In the genomic region with DNA sequence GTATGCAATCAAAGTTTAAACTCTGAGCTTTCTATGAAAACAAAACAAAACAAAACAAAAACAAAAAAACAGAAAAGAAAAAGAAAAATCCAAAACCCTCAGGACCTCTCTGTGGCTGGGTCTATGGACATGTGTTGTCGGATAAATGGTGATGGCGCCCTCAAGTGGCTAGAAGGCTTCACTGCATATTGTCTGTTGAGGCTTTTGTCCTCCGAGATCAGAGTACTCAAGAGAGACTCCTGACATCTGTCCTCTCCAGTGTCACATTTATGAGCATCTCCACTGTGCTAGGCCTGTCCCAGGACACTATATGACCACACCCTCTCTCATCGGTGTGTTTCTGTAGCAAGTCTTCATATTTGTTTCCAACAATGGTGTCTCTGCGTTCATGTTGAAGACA, we compare ENCODE assay signal across 8 mouse cellular contexts.
DNase-seq lines count a peak whose midpoint lies in the region; ATAC-seq lines count a peak whose summit lies in the region.

No protein-coding gene starts in this region.

- ATAC-seq in frontal cortex, adult (ENCODE audit: low TSS enrichment), result peak; percentile 90
- no peak for ATAC-seq in monocyte, adult 5-6 weeks (replicated peaks; ENCODE audit: insufficient number of reproducible peaks, low FRiP score, low TSS enrichment, poor library complexity, severe bottlenecking)

- DNase-seq in WW6 (ENCODE audit: low read depth, low spot score), result peak; percentile 33
- peak; percentile 79 for DNase-seq in cerebellum, adult 9-10 months
- peak; percentile 66 for DNase-seq in hindlimb bud, embryonic 11.5 days (ENCODE audit: extremely low spot score, low read depth, low spot score)
- peak; percentile 68 for DNase-seq in left cerebral cortex, adult 11 months (ENCODE audit: low spot score)
- peak; percentile 88 for DNase-seq in mesoderm, embryonic 11.5 days (ENCODE audit: low read depth, low spot score)
- peak; percentile 64 for DNase-seq in skeletal muscle tissue, adult 2 months (ENCODE audit: low read depth, low spot score)

Comparison
In these comparisons a context has a peak if more than half of its experiments do, and no peak if none do; other contexts are left out.
1. DNase-seq: peak in every context shown above with its lines; median percentile 88 in mesoderm, embryonic 11.5 days; 79 in cerebellum, adult 9-10 months; 68 in left cerebral cortex, adult 11 months; 66 in hindlimb bud, embryonic 11.5 days; 64 in skeletal muscle tissue, adult 2 months; 33 in WW6.